Mouse (Mus musculus) spleen, postnatal 10 days (tissue): ENCODE measurements at regions not wholly inside any gene's neighbourhood (a gene's known extent, or its start where the extent isn't known, plus 50 kb on each side); places are given as distances from the start of the nearest gene placed in this dataset.
A peak's percentile ranks its signal among the peaks of the same experiment; 100 is the strongest.

ENCODE experiments used
- DNase-seq, 2 experiments: peaks; one replicate each; pipeline ENCODE4 v3.0.0; 2021 to 2022; ENCODE audit warnings: low spot score in 2 of 2

- DNase-seq, result no peak
Observed at GRCm38 (mm10) chrX:99216633-99217459, 80.9 kb downstream of the Efnb1 start.

DNA sequence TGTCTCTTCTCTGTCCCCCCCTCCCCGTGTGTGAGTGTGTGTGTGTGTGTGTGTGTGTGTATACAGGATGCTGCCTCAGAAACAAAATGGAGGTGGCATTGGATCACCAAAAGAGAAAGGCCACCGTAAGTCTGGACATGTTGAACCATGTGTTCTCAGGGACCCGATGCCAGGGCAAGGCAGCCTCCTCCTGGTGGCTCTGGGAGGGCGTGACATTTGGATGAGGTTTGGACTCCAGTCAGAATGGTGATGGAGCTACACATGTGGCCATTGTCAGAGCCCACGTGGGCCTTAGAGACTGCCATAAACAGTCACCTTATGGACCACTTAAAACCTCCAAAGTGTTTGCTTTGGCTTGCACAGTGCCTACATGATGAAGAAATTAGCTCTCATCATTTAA lies 80.0 kb downstream of the Efnb1 start:
- DNase-seq, result no peak

- DNase-seq, result no peak
Observed at GRCm38 (mm10) chrX:99215111-99215510, 79.2 kb downstream of the Efnb1 start.

GRCm38 (mm10) chrX:99213565-99214153 lies 77.7 kb downstream of the Efnb1 start:
- no peak for DNase-seq

- DNase-seq, result no peak
Observed at GRCm38 (mm10) chrX:99204077-99204476, 68.1 kb downstream of the Efnb1 start.

- no peak for DNase-seq
Observed at GRCm38 (mm10) chrX:99201081-99201480, 65.2 kb downstream of the Efnb1 start.

DNA sequence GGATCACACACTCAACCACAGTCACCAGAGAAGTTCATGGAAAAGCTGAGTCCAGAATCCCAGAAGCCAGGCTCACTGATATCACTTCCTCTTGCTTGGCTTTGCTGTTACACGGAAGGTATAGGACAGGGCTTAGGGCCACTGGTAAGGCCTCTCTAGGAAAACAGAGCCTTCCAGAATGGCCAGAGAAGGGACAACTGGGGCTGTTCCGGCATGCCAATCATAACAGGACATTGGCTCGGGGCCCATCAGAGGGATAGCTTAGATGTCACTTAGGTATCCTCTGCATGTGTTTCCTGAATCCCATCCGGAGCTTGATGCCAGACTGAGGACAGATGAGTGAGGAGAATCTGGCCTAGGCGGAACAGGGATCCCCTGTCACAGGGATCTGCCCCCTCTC lies 63.7 kb downstream of the Efnb1 start:
- no peak for DNase-seq

- DNase-seq, result peak in 1 of 2 experiments; percentile 20
Observed at GRCm38 (mm10) chrX:99198961-99199631, 63.2 kb downstream of the Efnb1 start.
